Mouse (Mus musculus) stomach, postnatal 0 days (tissue): ENCODE measurements around the gene Olfr263.

Experiments
- CTCF ChIP-seq: IDR thresholded peaks from 2 replicates; pipeline ENCODE4 v1.5.1; 2016; ENCODE audit warnings: antibody characterized with exemption, low read depth, mild to moderate bottlenecking, moderate library complexity
- EP300 ChIP-seq: optimal IDR thresholded peaks from 2 replicates; pipeline ENCODE3; 2016; ENCODE audit warnings: antibody characterized with exemption

DNA sequence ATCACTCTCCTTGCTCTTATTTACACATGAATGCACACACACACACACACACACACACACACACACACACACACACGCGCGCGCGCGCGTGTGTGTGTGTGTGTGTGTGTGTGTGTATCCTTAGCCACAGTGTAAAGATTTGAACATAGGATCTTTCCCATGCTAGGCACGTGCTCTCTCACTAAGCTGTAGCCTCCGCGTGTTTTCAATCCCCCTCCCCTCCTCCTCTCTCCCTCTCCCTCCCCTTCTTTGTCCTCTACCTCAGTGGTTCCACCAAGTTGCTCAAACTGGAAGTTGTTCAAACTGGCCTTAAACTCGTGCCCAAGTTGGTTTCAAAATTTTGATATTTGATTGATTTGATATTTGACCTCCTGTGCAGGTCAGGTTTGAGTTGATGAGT is 47.3 kb downstream of the Olfr263 start:
- TF ChIP-seq EP300 (no peak), CTCF (no peak)
